Mouse (Mus musculus) telencephalon, adult 2 months (tissue): ENCODE data around the gene Map3k5.

Experiments
- DNase-seq: peaks from one replicate; pipeline ENCODE4 v3.0.0-alpha.2; 2011; ENCODE audit warnings: low read depth, low spot score

Map3k5 gene

DNA sequence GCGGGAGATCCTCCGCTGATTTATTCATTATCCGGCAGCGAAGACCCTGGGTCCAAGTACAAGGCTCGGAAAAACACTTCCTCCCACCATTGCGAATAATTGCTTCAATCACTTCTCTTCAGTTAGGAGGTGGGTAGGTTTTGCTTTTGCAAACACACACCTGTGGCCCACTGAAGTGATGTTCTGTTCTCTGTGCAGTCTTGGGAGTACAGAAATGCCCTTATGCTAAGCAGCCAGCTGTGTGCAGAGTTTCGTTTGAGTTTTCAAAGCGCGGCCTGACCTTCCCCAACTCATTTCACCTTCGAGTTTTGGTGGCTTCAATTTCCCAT is 987 bp downstream of the Map3k5 start:
- DNase-seq = no peak

DNA sequence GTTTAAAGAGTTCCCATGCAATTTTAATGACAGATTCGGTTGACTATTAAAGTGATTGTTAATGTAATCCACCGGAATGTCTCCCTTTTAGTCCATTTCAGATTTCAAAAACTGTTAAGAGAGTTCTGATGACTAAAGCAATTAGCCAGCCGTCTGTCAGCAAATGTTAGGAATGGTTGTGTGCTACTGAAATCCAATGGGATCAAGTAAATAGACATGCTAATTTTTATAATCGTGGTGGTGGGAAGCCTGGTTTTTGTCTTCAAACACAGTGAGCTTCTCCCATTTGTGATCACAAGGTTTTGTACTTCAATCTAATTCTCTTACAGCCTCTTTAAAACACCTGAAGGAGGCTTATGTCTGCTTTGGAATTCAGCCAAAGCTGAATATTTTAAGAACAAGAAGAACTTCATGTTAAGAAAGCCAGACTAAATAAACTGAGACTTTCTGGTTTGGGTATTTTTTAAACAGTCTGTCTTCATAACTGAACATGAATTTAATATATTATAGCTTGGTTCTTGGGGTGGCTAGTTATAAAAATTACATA is 1.6 kb downstream of the Map3k5 start:
- no peak for DNase-seq

DNA sequence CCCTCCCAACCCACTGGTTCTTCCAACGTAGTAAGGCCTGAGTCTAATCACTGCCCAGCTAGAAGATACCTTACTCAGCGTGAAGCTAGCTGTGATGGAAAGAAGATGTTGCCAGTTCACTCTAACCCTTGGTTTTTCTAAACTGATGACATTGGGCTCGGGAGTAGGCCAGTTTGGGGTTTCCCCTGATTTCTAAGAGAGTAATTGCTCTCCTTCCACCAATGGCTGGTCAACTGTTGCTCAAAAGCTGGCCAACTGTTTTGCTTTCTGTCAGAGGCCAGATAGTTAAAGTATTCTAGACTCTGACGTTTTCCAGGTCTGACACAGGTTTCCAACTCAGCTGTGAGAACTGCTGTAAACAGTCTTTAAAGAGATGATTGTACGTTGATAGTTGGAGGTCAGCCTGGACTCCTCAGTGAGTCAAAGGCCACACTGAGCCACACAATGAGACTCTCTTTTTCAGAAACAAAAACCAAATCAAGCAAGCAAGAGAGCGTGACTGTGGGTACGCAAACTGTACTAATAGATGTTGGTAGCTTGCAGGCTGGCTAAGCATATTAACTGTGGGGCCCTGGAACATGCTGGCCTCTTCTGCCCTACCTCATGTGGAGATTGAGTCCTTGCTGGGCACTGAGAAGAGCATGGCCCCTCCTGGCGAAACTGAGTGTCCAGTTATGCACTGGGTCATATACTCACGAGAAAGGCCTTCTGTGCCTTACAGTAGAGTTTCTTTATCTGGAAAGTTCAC is 2.9 kb downstream of the Map3k5 start:
- no peak for DNase-seq

DNA sequence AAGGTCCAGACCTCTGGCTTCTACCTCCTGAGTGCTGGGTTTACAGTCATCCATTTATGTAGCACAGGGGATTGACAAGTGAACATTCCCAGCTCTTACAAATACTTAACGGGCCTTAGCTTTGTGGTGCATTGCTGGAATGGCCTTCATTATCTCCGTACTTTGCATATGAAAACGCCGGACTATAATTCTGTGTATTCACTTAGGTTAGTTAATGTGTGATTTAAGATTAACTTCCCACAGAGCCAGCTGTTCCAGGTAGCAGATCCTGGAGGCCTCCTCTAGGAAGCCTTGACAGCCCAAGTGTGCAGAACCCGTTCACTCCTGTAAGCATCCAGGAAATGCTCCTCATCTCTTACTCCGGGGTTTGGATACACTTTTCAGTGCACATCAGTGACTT is 4.5 kb downstream of the Map3k5 start:
- DNase-seq = no peak

DNA sequence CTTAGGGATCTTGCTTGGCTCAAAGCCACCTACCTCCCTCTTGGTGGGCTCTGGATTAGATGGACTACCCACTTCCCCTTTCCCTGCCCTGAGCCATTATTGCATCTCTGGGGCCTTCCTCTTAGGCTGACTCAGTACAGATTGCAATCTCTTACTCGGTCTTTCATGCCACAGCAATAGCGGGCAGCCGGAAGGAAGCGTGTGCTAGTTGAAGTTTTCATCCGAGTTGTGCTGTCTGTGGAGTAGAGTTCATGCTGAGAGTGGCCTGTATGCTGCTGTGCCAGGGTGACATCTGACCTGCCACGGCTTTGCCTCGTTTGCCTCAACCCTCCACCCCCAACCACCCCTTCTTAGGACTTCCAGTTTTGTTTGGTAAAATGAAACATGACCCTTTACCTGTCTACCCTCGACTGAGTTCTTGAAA is 5.0 kb downstream of the Map3k5 start:
- no peak for DNase-seq

DNA sequence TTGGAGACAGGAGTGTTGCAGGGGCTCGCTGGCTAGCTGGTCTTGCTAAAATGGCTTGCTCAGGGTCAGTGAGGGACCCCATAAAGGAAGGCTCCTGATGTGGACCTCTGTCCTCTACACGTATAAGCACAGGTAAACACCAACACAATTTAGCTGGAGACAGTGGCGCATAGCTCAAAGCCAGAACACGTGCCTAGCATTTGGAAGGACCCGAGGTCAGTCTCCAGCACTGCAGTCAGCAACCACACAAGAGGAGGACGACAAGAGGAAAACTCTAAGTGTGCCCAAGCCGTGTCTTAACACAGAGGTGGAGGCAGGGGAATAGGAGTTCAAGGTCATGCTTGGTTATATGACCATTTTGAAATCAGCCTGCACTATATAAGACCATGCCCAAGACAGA is 5.9 kb downstream of the Map3k5 start:
- no peak for DNase-seq

DNA sequence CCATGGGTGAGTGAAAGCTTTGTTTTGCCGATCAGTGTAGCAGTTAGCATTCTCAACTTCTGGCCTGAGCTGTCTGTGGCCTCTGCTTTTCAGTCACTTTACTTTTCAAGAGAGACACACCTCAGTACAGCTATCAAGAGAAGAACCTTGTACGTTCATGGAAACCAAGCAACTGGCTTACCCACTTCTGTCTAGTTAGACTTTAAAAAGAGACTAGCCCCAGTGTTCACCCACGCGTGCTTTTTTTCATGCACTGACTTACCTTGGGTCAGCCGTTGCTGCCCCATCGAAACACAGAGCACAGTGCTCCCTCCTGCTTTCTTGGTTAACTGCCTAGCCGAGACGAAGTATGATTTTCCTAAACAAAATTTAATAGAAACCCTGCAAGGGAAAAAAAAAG is 6.4 kb downstream of the Map3k5 start:
- DNase-seq = no peak

DNA sequence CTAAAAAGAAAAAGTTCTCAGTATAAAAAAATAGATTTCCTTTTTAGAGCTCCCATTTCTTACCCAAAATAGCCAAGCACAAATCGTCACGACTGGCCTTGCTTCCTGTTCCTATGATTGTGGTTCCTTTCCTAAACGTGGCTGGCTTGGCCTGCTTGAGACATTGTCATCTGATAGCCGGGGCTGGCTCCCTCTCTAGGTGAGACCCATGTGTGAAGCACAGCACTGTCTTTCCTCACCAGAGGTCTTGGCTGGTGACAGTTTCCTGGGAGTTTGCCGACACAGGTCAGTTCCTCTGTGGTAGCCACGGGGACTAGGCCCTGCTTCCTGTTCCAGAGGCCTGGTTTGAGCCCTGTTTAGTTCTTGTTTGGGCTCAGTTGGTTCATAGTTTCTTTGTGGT is 6.8 kb downstream of the Map3k5 start:
- DNase-seq = peak; percentile 72

DNA sequence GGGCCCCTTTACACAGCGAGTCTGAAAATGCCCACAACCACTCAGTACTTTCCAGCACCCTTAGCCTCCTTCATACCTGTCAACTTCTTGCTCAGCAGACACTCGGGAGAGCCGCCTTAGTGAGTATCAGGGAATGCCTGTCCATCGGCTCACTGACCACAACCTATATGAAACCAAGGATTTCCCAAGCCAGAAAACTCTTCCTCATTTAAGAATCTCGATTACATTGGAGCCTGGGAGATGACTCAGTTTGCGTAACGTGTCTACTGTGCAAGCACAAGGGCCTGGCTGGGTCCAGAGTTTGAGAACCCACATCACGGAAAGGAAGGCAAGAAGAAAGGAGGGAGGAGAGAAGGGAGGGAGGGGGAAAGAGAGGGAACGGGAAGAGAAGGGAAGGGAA is 7.6 kb downstream of the Map3k5 start:
- DNase-seq = no peak

DNA sequence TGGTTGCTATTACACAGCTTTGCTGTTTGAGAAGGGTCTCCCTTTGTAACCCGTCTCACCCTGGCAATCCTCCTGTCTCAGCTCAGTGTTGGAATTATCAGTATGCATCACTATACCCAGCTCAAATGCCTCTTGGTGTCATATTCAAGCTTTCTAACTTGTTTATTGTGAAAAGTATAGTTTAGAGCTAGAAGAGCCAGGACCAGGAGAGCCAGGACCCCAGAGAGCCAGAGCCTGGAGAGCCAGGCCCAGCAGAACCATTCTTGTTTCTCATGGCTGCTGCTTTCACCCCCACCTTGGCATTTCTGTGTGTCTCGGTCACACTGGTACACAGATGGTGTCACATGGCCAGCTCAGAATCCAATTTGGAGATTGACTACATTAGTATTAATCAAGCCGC is 8.3 kb downstream of the Map3k5 start:
- DNase-seq = no peak

DNA sequence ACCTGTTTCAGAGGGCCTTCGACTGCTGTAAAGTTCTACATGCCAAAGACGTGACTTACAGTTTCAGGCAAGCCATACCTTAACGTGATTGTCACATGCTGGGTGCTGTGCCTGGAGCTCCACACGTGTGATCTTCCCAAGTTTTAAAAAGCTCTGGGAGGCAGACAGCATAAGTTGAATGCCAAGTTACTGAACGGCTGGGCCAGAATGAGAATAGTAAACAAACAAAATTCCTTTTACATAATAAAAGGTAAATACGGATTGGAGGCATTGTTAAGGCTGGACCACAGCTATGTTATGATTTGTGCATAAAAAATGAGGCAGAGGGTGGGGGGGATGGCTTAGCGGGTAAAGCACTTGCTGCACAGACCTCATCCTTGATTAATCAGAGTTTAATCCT is 11.4 kb downstream of the Map3k5 start:
- no peak for DNase-seq

DNA sequence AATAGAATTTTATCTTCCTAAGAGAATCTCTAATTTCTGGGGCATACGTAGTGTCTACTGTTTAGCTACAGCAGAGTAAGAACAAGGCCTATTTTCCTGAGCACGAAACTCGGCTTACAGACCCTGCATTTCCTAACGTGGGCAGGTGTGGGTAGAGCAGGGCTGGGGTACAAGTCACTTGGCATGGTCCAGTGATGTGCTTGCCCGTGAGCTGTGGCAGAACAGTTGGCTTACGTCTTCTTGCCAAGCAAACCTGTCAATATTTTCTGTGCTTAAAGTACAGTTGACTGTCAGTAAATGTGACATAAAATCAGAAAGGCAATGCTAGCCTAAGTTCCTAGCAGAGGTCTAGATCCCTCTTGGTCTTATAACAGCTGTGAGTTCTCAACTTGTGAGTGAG is 12.4 kb downstream of the Map3k5 start:
- DNase-seq = no peak

DNA sequence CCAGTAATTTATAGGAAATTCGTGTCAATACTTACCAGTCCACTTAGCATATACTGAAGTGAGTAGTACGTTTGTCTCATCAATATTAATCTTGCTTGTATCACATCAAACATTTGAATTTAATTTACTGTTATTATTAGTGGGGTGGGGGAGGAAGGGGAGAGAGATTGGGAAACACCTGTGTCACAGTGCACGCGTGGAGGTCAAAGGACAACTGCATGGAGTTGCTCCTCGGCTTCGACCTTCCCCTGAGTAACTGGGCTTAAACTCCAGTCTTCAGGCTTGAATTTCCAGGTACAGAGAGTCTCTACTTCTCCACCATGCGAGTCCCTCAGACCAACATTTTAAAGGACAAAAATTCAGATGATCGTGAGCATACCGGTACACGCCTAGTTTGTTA is 13.2 kb downstream of the Map3k5 start:
- DNase-seq = no peak

DNA sequence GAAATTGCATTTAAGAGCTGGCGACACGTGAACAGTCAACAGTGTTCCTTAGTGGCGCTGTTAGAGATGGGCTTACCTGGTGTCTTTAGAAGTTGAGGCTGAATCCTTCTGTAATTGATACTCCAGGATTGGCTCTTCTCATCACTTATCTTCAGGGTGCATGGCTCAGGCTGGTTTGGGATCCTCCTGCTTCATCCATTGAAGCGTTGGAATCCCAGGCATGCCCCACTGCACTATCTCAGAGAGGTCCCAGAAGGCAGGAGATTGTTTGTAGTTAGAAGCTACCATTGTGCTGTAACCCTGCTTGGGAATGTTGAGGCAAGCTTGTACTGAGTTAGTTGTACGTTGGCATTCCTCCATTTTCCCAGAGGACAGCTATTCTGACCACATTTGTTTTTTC is 13.6 kb downstream of the Map3k5 start:
- DNase-seq = no peak

DNA sequence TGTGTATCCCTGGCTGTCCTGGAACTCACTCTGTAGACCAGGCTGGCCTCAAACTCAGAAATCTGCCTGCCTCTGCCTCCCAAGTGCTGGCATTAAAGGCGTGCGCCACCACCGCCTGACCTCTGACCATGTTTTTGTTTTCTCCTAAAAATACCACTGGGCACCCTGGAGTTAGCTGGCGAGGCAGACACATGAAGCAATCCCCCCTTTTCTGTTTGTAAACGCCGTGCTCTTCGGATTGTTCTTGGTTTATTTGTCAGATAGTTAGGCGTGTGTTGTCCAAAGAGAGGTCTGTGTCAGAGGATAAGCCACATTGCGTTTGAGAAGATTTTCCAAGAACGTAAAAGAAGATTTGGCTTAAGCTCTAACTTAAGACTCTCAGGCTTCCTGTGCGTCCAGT is 14.1 kb downstream of the Map3k5 start:
- no peak for DNase-seq

DNA sequence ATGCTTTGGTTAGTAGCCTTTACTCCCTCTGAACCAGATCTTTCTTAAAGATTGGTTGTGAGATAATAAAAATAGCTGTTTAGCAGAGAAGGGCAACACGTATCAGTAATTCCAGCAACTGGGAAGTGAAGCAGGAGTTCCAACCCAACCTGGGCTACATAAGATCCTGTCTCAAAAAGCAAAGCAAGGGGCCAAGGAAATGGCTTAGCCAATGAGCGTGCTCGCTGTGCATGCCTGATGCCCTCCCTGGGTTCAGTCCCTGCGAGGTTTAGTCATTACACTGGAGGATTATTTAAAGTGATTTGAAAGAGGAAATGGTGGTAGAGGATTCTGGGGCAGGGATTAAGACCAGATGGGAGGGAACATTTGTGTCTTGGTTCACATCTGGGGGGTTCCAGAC is 14.8 kb downstream of the Map3k5 start:
- DNase-seq = no peak

DNA sequence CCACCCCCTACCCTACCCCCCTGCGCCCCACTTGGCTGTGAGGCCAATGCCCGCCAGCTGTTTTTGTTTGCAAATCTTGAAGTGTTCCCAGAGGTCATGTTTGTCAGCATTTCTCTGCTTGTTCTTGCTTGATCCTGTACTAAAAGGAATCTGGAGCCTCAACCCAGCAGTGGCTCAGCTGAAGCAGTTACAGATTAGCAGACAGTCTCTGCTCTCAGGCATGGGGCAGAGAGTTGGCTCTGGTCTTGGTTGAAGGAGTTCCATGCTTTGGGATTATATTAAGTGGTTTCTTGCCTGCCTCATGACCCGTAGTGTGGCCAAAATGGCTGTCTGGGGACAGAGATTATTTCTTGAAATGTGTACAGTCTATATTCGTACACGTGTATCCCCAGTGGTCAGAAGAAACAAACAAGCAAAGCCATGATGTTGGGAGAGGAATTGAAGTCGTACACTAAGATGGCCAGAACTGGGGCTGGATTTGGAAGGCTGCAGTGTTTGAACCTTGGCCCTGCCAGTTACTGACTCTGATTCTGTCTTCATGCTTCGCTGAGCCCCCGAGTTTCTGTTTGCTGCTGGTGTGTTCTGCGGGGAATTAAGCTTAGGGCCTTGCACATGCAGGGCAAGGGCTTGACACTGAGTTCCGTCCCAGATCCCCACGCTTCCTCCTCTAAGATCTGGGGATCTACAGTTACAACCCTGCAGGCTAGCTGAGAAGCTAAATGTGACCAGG is 18.9 kb downstream of the Map3k5 start:
- DNase-seq = no peak

DNA sequence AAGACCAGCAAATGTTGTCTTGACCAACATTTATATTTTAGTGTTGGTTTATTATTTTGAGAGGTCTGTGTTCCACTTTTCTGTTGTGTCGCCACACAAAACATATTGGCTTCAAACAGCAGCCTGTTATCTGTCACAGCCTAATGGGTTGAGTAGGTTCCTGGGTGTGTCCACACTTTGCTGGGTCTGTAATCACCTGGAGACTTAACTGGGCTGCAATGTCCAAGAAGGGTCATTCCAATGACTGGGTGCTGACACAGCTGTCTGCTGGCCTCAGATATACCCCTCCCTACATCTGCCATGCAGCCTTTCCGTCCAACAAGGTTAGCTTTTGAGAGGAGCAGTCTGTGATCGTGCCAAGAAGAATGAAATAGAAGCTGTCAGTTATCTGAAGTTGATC is 20.3 kb downstream of the Map3k5 start:
- DNase-seq = no peak

DNA sequence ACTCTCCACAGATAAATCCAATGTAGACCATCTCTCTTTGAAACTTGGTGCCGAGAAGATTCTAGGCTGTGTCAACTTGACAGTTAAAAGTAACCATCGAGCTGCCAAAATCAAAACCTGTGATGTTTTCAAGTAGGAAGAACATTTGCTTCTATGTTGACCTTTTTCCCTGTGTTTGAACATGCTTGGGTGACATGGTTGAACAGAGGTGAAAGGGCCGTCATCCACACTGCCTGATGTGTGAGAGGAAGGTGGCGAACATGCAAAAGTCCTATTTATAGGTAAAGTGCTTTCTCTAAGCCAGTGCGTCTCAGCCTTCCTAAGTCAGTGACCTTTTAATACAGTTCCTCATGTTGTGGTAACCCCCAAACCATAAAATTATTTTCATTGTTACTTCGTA is 21.5 kb downstream of the Map3k5 start:
- no peak for DNase-seq

DNA sequence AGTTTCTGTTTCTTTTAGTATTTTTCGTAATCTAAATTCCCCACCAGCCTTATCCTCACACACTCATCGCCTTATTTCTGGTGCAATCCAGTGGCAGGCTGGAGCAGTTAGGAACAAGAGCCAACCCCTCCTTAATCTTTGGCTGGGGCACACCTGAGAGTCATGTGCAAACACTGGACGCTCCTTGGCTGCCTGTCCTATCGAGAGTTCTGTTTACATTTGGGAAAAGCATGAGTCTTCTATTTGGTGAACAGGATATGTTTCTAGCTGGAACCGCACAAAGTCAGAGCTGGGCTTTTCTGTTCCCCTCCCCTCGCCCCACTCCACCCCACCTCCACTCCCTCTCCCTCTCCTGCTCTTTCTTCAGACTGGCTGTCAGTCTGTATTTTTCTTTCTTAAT is 22.5 kb downstream of the Map3k5 start:
- no peak for DNase-seq

DNA sequence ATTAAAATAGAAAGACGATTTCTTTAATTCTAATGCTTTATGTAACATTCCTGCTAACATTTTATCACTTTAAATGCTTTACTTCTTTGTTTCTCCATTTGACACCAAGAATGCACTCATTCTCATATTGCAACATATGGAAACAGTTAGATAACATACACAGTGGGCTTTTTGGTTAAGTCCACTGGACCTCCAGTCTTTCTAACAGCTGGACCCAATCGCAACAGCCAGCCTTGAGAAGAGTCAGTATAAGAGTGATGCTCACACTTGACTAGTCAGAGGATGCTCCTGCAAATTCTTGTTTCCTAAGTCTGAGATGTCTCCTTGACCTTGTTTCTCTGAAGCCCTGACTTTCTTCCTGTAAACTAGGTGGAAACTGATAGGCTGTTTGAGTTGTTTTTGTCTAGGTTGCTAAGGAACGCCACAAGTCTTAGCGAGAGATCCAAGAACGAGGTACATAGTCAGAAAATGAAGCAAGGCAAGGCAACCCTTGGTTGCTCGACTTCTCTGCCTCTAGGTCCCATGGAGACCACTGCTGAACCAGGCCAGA is 26.6 kb downstream of the Map3k5 start:
- DNase-seq = no peak

DNA sequence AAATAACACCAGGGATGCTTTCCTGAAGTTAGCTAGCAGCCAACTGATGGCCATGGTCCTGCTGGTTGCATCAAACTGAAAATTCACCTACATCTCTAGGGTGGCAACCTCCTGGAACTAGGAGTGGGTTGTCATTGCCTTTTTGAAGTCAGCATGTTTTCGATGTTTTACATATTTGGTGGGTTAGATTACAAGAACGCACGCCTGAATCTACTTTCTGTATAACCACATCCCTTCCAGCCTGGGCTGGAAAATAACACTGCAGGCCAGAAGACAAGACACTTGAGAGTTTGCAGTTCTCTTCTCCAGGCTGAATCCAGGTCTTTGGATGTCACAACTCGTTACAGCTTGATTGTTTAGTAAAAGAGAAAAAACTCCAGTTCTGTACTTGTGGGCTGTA is 28.5 kb downstream of the Map3k5 start:
- DNase-seq = no peak

DNA sequence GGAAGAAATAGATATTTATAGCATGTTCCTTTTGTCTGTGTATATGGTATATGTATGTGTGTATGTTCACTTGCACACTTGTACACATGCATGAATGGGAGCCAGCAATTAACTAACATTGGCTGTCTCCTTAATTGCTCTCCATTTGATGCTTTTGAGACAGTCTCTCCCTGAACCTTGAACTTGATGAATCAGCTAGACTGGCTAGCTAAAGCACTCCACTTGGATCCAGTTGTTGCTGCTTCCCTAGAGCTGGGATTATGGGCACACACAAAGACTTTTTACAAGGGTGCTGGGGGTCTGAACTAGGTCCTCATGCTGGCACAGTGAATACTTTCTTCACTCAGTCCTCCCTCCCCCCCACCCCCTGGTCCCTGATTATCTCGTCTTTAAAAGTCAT is 28.9 kb downstream of the Map3k5 start:
- DNase-seq = no peak
